Mouse (Mus musculus) heart, postnatal 0 days (tissue): ENCODE data around the gene Foxn3. TPM values are rescaled to one million over a fixed set of nuclear protein-coding genes. Genes with fewer than 3 reads are reported as not detected.
A peak's percentile ranks its signal among the peaks of the same experiment; 100 is the strongest.
"Not testable (repeated sequence)": the region's sequence is repeated elsewhere in the genome, so short reads cannot be mapped to it uniquely, and the experiment has no call there.

Source experiments
- ATAC-seq: fragments of 200-750 bp; cut with Nextera tagmentation; 2 replicates; pipeline ENCODE4 v1.8.0; 2017; ENCODE audit warnings: low read depth, moderate number of reproducible peaks, moderate library complexity; ENCODE audit not compliant: insufficient read depth
- DNase-seq: peaks from one replicate; pipeline ENCODE4 v3.0.0-alpha.2; 2016; ENCODE audit warnings: low spot score
- H3K27ac ChIP-seq: fragments of 300-500 bp; sonication (generic); 2 replicates; pipeline ENCODE4 v1.5.1; 2014; ENCODE audit warnings: low read depth, mild to moderate bottlenecking
- H3K27me3 ChIP-seq: fragments of 300-500 bp; sonication (generic); 2 replicates; pipeline ENCODE4 v1.6.1; 2014; ENCODE audit warnings: low read length, mixed read lengths; ENCODE audit not compliant: control insufficient read depth, insufficient read depth
- H3K36me3 ChIP-seq: fragments of 300-500 bp; sonication (generic); replicated peaks from 2 replicates; pipeline ENCODE4 v1.6.1; 2014; ENCODE audit warnings: low read length, mixed read lengths; ENCODE audit not compliant: control insufficient read depth, insufficient read depth
- H3K4me1 ChIP-seq: fragments of 300-500 bp; sonication (generic); 2 replicates; pipeline ENCODE4 v1.6.1; 2014; ENCODE audit warnings: antibody characterized with exemption; ENCODE audit not compliant: control insufficient read depth, insufficient read depth
- H3K4me2 ChIP-seq: fragments of 300-500 bp; sonication (generic); 2 replicates; pipeline ENCODE4 v1.6.1; 2014; ENCODE audit warnings: low read depth, mild to moderate bottlenecking, low read length, moderate library complexity
- H3K4me3 ChIP-seq: fragments of 300-500 bp; sonication (generic); 2 replicates; pipeline ENCODE4 v1.5.1; 2014; ENCODE audit warnings: low read depth, low read length
- H3K9ac ChIP-seq: fragments of 300-500 bp; sonication (generic); replicated peaks from 2 replicates; pipeline ENCODE4 v1.6.1; 2014; ENCODE audit warnings: low read depth, low read length, mixed read lengths
- H3K9me3 ChIP-seq: fragments of 300-500 bp; sonication (generic); replicated peaks from 2 replicates; pipeline ENCODE4 v1.6.1; 2016; ENCODE audit warnings: low read length; ENCODE audit not compliant: control insufficient read depth
- CTCF ChIP-seq: IDR thresholded peaks from 2 replicates; pipeline ENCODE4 v1.5.1; 2016; ENCODE audit warnings: antibody characterized with exemption, control low read depth, low read depth
- EP300 ChIP-seq: IDR thresholded peaks from 2 replicates; pipeline ENCODE4 v1.6.1; 2016; ENCODE audit warnings: antibody characterized with exemption, low read depth
- WGBS: fragments of 180-500 bp; shearing (Covaris S2); extraction: QIAGEN DNeasy Blood & Tissue Kit; methylation state at CpG from one replicate; pipeline ENCODE4 v1.1.7; 2014; 5-methylcytosine and 5-hydroxymethylcytosine counted together
- polyA plus RNA-seq: library from polyadenylated mRNA; unstranded; fragments of >200 nt; fragmentation: Nextera tagmentation; extraction: Ambion mirVana; gene quantifications from 2 replicates; pipeline ENCODE4 v1.2.1, GENCODE M21; 2015
- total RNA-seq: library from RNA; depleted of rRNA; stranded (reverse); fragments of >200 nt; gene quantifications from 2 replicates; pipeline ENCODE4 v1.2.3, GENCODE M21; 2014; ENCODE audit warnings: low replicate concordance

Foxn3 gene
- total and polyA plus RNA-seq, 2 experiments from 2014 or later: 31.4 to 55.3 TPM

DNA sequence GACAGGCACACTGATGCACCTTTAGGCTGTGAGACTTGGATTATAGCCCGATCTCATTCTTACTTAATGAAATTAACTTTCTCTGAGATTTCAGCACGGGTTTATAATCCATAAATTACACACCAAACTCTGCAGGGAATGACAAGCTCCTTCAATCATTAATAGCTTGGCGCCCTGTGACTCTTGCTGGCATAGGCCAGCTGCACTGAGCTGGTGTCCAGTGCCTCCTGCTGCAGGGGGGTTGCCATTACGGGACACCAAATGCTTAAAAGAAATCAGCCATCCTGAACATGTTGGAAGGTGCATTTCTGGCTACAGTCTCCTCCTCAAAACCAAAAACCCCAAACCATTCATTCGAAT lies 364.3 kb downstream of the Foxn3 start:
- Histone ChIP-seq H3K9me3 (no peaks in the 10 kb centered on the region), H3K27ac (no peak overlapping the region), H3K4me2 (no peak overlapping the region), H3K4me1 (no peaks in the 10 kb centered on the region), H3K9ac (no peak overlapping the region), H3K36me3 (peaks cover 10% of the 10 kb centered on the region; the same call in 1 of the 2 replicates), H3K4me3 (no peak overlapping the region), H3K27me3 (no peaks in the 10 kb centered on the region)
- 85% methylated on average over 5 of the region's 5 CpGs for whole genome bisulfite sequencing
- TF ChIP-seq EP300 (no peak), CTCF (peak; percentile 38)
- ATAC-seq (no peak), DNase-seq (no peak)

DNA sequence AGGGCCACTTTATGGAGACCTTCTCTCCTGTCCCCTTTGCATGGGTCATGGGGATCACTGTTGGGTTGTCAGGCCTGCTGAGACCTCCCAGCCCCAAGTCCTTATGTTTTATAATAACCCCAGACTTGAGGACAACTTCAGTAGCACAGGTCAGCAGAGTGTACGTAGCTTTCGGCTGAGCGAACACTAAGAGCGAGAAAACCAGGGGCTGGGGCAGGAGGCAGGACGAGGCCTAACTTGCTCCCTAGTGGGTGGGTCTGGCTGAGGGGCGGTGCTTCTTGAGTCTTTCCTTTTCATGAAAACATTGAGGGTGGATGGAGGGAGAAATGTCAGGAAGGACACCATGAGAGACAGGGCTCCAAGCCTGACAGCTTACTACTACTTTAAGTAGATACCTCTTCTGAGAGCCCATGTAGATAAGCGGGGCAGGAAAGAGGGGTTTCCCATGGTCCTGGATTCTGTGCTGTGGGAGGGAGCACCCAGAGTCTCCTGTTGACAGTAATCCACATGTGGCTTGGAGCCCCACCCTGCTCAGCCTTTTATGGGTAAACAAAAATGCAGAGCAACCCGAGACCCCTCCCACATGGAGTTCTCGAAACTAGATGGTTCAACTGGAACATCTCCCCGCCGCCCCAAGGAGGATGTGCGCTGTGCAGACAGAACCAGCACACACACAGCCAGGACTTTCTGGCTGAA lies 364.8 kb downstream of the Foxn3 start:
- H3K9me3 ChIP-seq: no peaks in the 10 kb centered on the region
- no peaks in the 10 kb centered on the region for H3K4me1 ChIP-seq
- no peak overlapping the region for H3K4me3 ChIP-seq
- no peak overlapping the region for H3K9ac ChIP-seq
- peaks cover 10% of the 10 kb centered on the region; the same call in 1 of the 2 replicates for H3K36me3 ChIP-seq
- H3K27ac ChIP-seq: no peak overlapping the region
- no peak overlapping the region for H3K4me2 ChIP-seq
- DNase-seq (no peak), ATAC-seq (no peak)
- no peaks in the 10 kb centered on the region for H3K27me3 ChIP-seq
- TF ChIP-seq EP300 (no peak), CTCF (no peak)
- 79% methylated on average over 12 of the region's 12 CpGs for WGBS

DNA sequence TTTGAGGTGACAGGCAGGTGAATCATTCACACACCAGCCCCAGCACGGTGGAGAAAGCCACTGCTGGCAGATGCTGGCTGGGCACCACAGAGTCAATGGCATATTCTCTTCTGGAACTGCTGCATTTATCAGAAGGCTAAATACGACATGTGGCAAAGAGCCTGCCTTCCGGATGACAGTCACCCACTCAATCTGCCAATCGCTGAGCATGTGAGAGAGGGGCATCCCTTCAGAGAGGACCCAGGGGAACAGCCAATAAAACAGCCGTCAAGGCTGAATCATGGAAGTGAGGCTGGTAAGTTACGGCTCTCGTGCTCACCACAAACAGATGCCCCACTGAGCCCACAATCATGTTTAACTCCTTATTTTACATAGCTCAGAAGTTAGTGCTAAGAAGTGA lies 366.4 kb downstream of the Foxn3 start:
- no peak overlapping the region for H3K27ac ChIP-seq
- no peaks in the 10 kb centered on the region for H3K27me3 ChIP-seq
- H3K4me3 ChIP-seq: no peak overlapping the region
- ATAC-seq (no peak), DNase-seq (no peak)
- no peaks in the 10 kb centered on the region for H3K4me1 ChIP-seq
- H3K36me3 ChIP-seq: peaks cover 10% of the 10 kb centered on the region; the same call in 1 of the 2 replicates
- 69% methylated on average over 7 of the region's 7 CpGs for WGBS
- no peak for TF ChIP-seq CTCF
- TF ChIP-seq EP300: no peak
- H3K4me2 ChIP-seq: no peak overlapping the region
- H3K9me3 ChIP-seq: no peaks in the 10 kb centered on the region
- H3K9ac ChIP-seq: no peak overlapping the region

DNA sequence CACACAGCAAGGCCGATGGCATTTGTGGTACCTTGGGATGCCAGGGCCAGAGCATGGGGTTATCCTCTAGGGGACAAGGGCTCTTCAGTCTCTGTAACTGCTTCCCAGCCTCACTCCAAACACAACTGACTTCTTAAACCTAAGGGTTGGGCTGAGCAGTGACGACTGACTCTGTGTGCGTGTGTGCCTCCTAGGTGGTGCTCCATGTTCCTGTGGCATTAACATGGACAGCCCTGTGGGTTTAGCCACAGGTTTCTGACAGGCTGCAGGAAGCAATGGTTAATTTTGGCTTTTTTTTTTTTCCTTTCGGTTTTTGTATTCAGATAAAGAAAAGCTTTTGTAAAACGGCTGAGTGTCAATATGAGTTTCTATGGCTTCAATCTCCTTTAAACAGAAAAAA lies 367.7 kb downstream of the Foxn3 start:
- no peak overlapping the region for H3K4me2 ChIP-seq
- H3K9me3 ChIP-seq: no peaks in the 10 kb centered on the region
- H3K4me1 ChIP-seq: no peaks in the 10 kb centered on the region
- H3K27ac ChIP-seq: no peak overlapping the region
- ATAC-seq: no peak
- H3K36me3 ChIP-seq: peaks cover 13% of the 10 kb centered on the region; the same call in 1 of the 2 replicates
- H3K4me3 ChIP-seq: no peak overlapping the region
- TF ChIP-seq EP300 (no peak), CTCF (no peak)
- no peak for DNase-seq
- no peak overlapping the region for H3K9ac ChIP-seq
- 85% methylated on average over 5 of the region's 5 CpGs for WGBS
- no peaks in the 10 kb centered on the region for H3K27me3 ChIP-seq

DNA sequence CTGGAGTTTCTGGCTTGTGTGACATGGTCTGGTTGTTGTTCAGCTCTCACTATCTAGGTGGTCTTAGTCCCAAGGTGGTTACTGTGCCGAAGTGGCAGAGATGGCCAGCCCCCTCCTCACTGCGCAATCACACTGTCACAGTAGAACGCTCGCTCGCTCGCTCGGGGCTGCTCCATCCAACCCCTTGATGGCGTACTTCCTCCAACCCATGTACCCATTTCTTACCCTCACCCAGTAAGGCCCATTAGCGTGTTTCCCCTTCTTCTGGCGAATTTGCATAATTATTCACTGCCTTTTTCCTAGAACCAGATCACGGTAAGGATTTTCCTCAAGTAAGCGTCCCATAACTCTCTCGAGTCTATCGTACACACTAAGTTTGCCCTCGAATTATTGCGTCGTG lies 369.3 kb downstream of the Foxn3 start:
- not testable (repeated sequence) for H3K9me3 ChIP-seq, H3K4me1 ChIP-seq, DNase-seq, H3K27ac ChIP-seq, H3K4me2 ChIP-seq, H3K9ac ChIP-seq, ATAC-seq, H3K4me3 ChIP-seq, H3K27me3 ChIP-seq
- 93% methylated on average over 17 of the region's 17 CpGs for WGBS
- peaks cover 13% of the 10 kb centered on the region; the same call in 1 of the 2 replicates for H3K36me3 ChIP-seq

DNA sequence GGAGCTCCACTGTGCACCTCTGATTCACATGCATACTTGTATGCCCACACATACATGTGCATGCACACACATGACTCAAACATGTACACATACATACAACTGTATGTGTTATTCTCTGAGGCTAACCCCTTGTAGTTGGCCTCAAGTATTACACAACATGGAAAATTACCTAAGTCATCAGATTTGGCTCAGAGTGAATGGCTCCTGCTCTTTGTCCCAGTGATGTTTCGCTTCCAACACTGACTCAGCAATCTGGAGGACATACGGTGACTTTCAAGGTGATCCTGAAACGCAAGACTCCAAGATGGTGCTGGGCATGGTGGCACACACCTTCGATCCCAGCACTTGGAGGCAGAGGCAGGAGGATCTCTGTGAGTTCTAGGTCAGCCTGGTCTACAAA lies 375.7 kb downstream of the Foxn3 start:
- 90% methylated on average over 4 of the region's 4 CpGs for WGBS

More for the DNA sequence above, 375.7 kb downstream of the Foxn3 start:
- ATAC-seq: no peak
- no peak for DNase-seq
- Histone ChIP-seq H3K9ac (no peak overlapping the region), H3K9me3 (no peaks in the 10 kb centered on the region), H3K4me3 (no peak overlapping the region), H3K36me3 (0 out of 2 replicates have a peak, but pooled peaks cover 3% of the 10 kb centered on the region), H3K4me1 (peaks cover 3% of the 10 kb centered on the region; the same call in 1 of the 2 replicates), H3K27ac (no peak overlapping the region), H3K27me3 (no peaks in the 10 kb centered on the region), H3K4me2 (no peak overlapping the region)
- TF ChIP-seq EP300: no peak
- no peak for TF ChIP-seq CTCF
